Mouse (Mus musculus) Patski (cell line): ENCODE measurements around the gene Lrmda. TPM values are rescaled to one million over a fixed set of nuclear protein-coding genes. Genes with fewer than 3 reads are reported as not detected.

Source experiments
- ATAC-seq: fragments of 100-300 bp; one replicate; pipeline ENCODE4 v1.8.0; 2021
- CTCF ChIA-PET: fragments of 350-600 bp; sonication (Branson Sonifier 250); formaldehyde crosslinking; loops from one replicate; lab custom pipeline; 2022; ENCODE audit warnings: inconsistent platforms; lab: Charles Lee
- POLR2A ChIA-PET: fragments of 350-600 bp; sonication (Branson Sonifier 250); formaldehyde crosslinking; loops from one replicate; lab custom pipeline; 2022; ENCODE audit warnings: antibody characterized with exemption, inconsistent platforms; lab: Charles Lee
- DNase-seq: peaks from one replicate; pipeline ENCODE4 v3.0.0-alpha.2; 2011; ENCODE audit warnings: low read depth, low spot score
- H3K27me3 ChIP-seq: fragments of 371-371 bp; one replicate; pipeline ENCODE4 v1.5.1; 2021
- CTCF ChIP-seq: fragments of 100-300 bp; IDR thresholded peaks from one replicate; pipeline ENCODE4 v1.5.1; 2021
- in situ Hi-C: fragments of 300-500 bp; cut with MboI; formaldehyde crosslinking; loops from 3 replicates; pipeline ENCODE4 v1.11.1; 2018; ENCODE audit warnings: low pct_unique_long_range_greater_than_20kb, mixed read lengths
- polyA plus RNA-seq: library from polyadenylated mRNA; unstranded; gene quantifications from one replicate; pipeline ENCODE4 v1.2.3, GENCODE M21; 2021

Gene Lrmda
- polyA plus RNA-seq, 1 experiment from 2014 or later: 0.26 TPM

DNA sequence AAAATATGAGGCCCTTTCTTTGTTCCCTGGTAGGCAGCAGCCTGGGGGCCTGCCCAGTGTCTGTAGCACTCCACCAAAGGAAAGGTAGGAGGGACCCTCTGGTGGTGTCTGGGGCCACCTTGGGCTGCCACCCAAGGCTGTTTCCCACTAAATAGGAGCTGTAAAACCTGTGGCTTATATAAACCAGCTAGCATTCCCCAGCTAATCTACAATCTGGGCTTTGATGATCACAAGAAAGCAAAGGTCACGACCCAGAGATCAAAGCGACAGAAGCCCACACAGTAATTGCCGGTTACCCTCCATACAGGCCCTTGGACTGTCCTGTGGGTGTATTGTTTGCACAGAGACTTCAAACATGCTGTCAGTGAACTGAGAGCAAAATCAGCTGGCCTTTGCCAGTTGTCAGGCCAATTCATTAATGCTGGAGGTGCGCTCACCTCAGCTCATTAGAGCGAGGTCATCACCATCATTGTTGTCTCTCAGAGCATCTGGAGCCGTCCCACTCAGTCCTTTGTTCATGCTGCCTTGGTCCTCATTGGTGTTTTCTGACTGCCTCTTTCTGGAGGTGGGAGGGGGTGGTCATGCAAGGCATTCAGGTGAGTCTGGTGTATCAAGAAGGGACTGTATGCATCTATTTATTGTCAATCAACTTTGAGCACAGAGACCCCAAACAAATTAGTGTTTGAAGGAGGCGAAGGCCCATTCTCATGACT, 570.1 kb downstream of the Lrmda start:
- ATAC-seq (no peak), DNase-seq (no peak)
- H3K27me3 ChIP-seq: no peaks in the 10 kb centered on the region
- ChIA-PET POLR2A (interaction anchor here (0.7 to 1.0 kb wide), 2 partner anchors 89 to 205 kb away, joined by 3 read pairs; no protein-coding TSS in a partner anchor), CTCF (interaction anchor here (2.1 to 2.4 kb wide), 2 partner anchors 8 to 11 kb away, joined by 5 to 9 read pairs; no protein-coding TSS in a partner anchor)
- in situ Hi-C loops: loop anchor here (5.0 to 25.0 kb wide), 4 partner anchors 193 to 823 kb away; no protein-coding TSS in a partner anchor
- TF ChIP-seq CTCF: no peak

DNA sequence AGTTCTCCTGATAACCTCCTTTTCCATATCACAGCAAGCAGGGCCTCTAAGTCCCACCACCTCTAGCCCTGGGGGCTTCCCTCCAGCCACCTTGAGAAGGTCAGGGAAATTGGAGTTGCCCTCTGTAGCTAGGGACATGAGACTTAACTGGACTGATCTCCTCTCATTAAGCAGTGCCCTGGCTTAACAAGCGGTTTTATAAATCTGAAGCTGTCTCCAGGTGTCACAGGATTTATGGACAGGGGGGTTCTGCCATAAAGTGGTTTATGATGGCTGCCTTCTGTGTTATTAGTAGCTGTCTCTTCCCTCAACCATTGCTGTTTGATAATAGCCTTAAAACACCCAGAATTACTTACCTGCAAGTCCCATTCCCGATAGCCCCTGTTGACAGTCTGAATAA, 571.7 kb downstream of the Lrmda start:
- TF ChIP-seq CTCF: no peak
- ChIA-PET CTCF (no interaction called here), POLR2A (no interaction called here)
- no peak for ATAC-seq
- DNase-seq: no peak
- no peaks in the 10 kb centered on the region for H3K27me3 ChIP-seq
- in situ Hi-C loops: loop anchor here (5.0 to 25.0 kb wide), 2 partner anchors 191 to 821 kb away; no protein-coding TSS in a partner anchor

- ChIA-PET CTCF (interaction anchor here (1.8 kb wide), 1 partner anchor 9 kb away, joined by 5 read pairs; no protein-coding TSS in a partner anchor), POLR2A (no interaction called here)
- DNase-seq: peak; percentile 7
- no peak for TF ChIP-seq CTCF
- in situ Hi-C loops: loop anchor here (25.0 kb wide), 1 partner anchor 815 kb away; no protein-coding TSS in a partner anchor
- no peaks in the 10 kb centered on the region for H3K27me3 ChIP-seq
- ATAC-seq: no peak
These were observed 578.0 kb downstream of the Lrmda start for GRCm38 (mm10) chr14:22597508-22597907.

- TF ChIP-seq CTCF: no peak
- ATAC-seq (no peak), DNase-seq (no peak)
- POLR2A ChIA-PET: no interaction called here
- CTCF ChIA-PET: no interaction called here
- no peaks in the 10 kb centered on the region for H3K27me3 ChIP-seq
- in situ Hi-C loops: loop anchor here (25.0 kb wide), 1 partner anchor 814 kb away; no protein-coding TSS in a partner anchor
These were observed 579.1 kb downstream of the Lrmda start for GRCm38 (mm10) chr14:22598638-22599037.

DNA sequence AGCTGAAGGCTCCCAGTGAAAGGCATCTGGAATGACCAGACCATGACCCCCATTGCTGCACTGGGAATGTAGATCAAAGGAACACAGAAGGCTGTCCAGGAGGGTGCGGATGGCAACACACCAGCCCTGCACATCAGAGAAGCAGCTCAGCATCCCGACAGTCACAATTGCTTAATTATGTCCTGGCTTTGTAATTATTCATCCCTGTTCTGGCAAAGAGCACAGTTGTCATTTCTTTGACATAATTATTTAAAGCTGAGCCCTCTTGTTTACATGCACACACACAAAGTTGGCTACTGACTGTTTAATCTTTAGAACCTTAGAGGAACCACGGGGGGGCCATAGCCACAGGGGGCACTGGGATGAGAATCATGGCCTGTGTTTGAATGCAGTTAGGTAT, 580.7 kb downstream of the Lrmda start:
- no peak for DNase-seq
- CTCF ChIA-PET: no interaction called here
- in situ Hi-C loops: no loop called here
- no peaks in the 10 kb centered on the region for H3K27me3 ChIP-seq
- no peak for ATAC-seq
- no peak for TF ChIP-seq CTCF
- POLR2A ChIA-PET: no interaction called here

GRCm38 (mm10) chr14:22602308-22602707, 582.8 kb downstream of the Lrmda start:
- no peak for ATAC-seq
- CTCF ChIA-PET: no interaction called here

GRCm38 (mm10) chr14:22608599-22608998, 589.1 kb downstream of the Lrmda start:
- ChIA-PET CTCF (no interaction called here), POLR2A (no interaction called here)
- no peaks in the 10 kb centered on the region for H3K27me3 ChIP-seq
- DNase-seq (no peak), ATAC-seq (no peak)
- in situ Hi-C loops: no loop called here
- TF ChIP-seq CTCF: no peak

More at GRCm38 (mm10) chr14:22602308-22602707, 582.8 kb downstream of the Lrmda start:
- POLR2A ChIA-PET: no interaction called here
- in situ Hi-C loops: no loop called here
- H3K27me3 ChIP-seq: no peaks in the 10 kb centered on the region
- TF ChIP-seq CTCF: no peak
- DNase-seq: no peak

GRCm38 (mm10) chr14:22609261-22610245, 590.0 kb downstream of the Lrmda start:
- no peak for DNase-seq
- H3K27me3 ChIP-seq: peaks cover 4% of the 10 kb centered on the region
- POLR2A ChIA-PET: interaction anchor here (0.6 kb wide), 1 partner anchor 26 kb away, joined by 3 read pairs; no protein-coding TSS in a partner anchor
- CTCF ChIA-PET: interaction anchor here (0.9 kb wide), 1 partner anchor 163 kb away, joined by 4 read pairs; no protein-coding TSS in a partner anchor
- TF ChIP-seq CTCF: no peak
- in situ Hi-C loops: no loop called here
- no peak for ATAC-seq

GRCm38 (mm10) chr14:22611011-22611410, 591.5 kb downstream of the Lrmda start:
- no peak for DNase-seq
- in situ Hi-C loops: no loop called here
- ATAC-seq: no peak
- ChIA-PET CTCF (no interaction called here), POLR2A (no interaction called here)
- no peak for TF ChIP-seq CTCF
- peaks cover 4% of the 10 kb centered on the region for H3K27me3 ChIP-seq

DNA sequence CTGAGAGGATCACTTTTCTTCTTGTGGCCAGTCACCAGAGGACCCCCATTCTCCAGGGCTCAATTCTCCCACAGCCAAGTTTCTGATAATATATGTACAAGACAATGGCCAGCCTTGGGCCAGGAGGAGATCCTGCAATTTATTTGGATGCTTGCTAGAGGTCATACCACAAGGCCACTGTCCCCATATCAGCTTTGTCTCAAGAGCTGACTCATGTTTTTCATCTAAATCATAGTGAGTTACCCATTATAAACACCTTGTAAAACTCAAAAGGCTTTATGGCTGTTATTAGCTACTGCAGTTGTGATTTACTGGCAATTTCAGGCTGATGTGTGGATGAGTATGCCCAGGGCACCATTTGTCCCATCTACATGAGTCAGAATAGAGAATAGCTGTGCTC, 600.7 kb downstream of the Lrmda start:
- H3K27me3 ChIP-seq: no peaks in the 10 kb centered on the region
- ChIA-PET CTCF (no interaction called here), POLR2A (no interaction called here)
- DNase-seq (no peak), ATAC-seq (no peak)
- in situ Hi-C loops: no loop called here
- no peak for TF ChIP-seq CTCF
